Mouse (Mus musculus) liver, embryonic 12.5 days (tissue): ENCODE measurements at regions not wholly inside any gene's neighbourhood (a gene's known extent, or its start where the extent isn't known, plus 50 kb on each side); places are given as distances from the start of the nearest gene placed in this dataset.

Experiments
- ATAC-seq: fragments of 200-750 bp; cut with Nextera tagmentation; 2 replicates; pipeline ENCODE4 v1.8.0; 2017; ENCODE audit warnings: moderate number of reproducible peaks, mild to moderate bottlenecking, moderate library complexity
- H3K27ac ChIP-seq: fragments of 300-500 bp; sonication (generic); 2 replicates; pipeline ENCODE4 v1.5.1; 2016; ENCODE audit warnings: mild to moderate bottlenecking
- H3K27me3 ChIP-seq: fragments of 300-500 bp; sonication (generic); replicated peaks from 2 replicates; pipeline ENCODE4 v1.6.1; 2016; ENCODE audit warnings: mild to moderate bottlenecking, moderate library complexity
- H3K36me3 ChIP-seq: fragments of 300-500 bp; sonication (generic); 2 replicates; pipeline ENCODE4 v1.6.1; 2016; ENCODE audit warnings: mild to moderate bottlenecking, moderate library complexity
- H3K4me1 ChIP-seq: fragments of 300-500 bp; sonication (generic); 2 replicates; pipeline ENCODE4 v1.6.1; 2016
- H3K4me2 ChIP-seq: fragments of 300-500 bp; sonication (generic); 2 replicates; pipeline ENCODE4 v1.6.1; 2016; ENCODE audit warnings: mild to moderate bottlenecking, moderate library complexity
- H3K4me3 ChIP-seq: fragments of 300-500 bp; sonication (generic); 2 replicates; pipeline ENCODE4 v1.5.1; 2016; ENCODE audit warnings: mild to moderate bottlenecking, moderate library complexity
- H3K9ac ChIP-seq: fragments of 300-500 bp; sonication (generic); 2 replicates; pipeline ENCODE4 v1.6.1; 2016; ENCODE audit warnings: mild to moderate bottlenecking, moderate library complexity
- H3K9me3 ChIP-seq: fragments of 300-500 bp; sonication (generic); replicated peaks from 2 replicates; pipeline ENCODE4 v1.6.1; 2016; ENCODE audit warnings: mild to moderate bottlenecking, moderate library complexity
- WGBS: fragments of 180-500 bp; shearing (Covaris S2); methylation state at CpG from one replicate; pipeline ENCODE4 v1.1.7; 2016; ENCODE audit not compliant: insufficient replicate concordance; 5-methylcytosine and 5-hydroxymethylcytosine counted together

DNA sequence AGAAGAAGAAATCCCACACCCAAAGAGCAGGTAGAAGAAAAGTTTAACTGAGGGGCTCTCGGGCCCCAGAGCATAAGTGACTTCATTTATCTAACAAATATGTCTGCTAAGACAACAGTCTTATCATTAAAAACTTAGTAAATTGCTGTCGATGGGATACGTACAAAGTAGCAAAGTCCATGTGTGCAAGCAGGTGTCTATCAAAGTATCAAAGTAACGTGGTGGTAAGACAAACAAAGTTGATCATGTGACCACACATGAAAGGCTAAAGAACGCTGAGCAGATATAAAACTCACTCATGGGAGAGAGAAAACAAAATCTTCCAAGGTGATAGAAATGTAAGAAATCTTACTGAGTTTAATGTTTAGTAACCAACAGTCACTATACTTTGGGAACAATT lies 191.3 kb downstream of the Ifng start:
- ATAC-seq, result no peak
- Histone ChIP-seq H3K9me3 (no peaks in the 10 kb centered on the region), H3K4me3 (no peak overlapping the region), H3K27me3 (no peaks in the 10 kb centered on the region), H3K27ac (no peak overlapping the region), H3K4me2 (no peak overlapping the region), H3K36me3 (no peaks in the 10 kb centered on the region), H3K9ac (no peak overlapping the region), H3K4me1 (peaks cover 23% of the 10 kb centered on the region)
- 44% methylated on average over 5 of the region's 5 CpGs for WGBS

DNA sequence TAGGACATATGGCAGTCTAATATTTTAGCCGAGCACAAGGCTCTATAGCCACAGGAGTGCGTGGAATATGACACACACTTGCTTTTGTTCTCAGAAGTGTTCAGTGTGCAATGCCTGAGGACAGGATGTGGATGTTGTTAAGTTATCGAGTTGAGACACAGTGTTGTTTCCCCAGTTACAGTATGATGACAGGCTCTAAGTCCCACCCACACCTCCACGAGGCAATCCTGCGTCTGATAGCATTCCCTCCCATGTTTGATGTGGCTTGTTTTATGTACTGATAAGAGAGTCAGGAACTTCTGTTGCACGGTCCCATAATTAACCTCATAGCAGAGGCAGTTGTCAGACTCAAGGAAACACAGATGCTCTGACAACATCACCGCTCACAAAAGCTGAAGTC lies 192.6 kb downstream of the Ifng start:
- 15% methylated on average over 7 of the region's 7 CpGs for WGBS
- Histone ChIP-seq H3K9ac (no peak overlapping the region), H3K27ac (peak overlapping the region; percentile 70; the same call in 1 of the 2 replicates), H3K4me1 (peaks cover 23% of the 10 kb centered on the region), H3K9me3 (no peaks in the 10 kb centered on the region), H3K27me3 (no peaks in the 10 kb centered on the region), H3K36me3 (no peaks in the 10 kb centered on the region), H3K4me3 (no peak overlapping the region), H3K4me2 (peak overlapping the region; percentile 38)
- peak; percentile 95 for ATAC-seq

DNA sequence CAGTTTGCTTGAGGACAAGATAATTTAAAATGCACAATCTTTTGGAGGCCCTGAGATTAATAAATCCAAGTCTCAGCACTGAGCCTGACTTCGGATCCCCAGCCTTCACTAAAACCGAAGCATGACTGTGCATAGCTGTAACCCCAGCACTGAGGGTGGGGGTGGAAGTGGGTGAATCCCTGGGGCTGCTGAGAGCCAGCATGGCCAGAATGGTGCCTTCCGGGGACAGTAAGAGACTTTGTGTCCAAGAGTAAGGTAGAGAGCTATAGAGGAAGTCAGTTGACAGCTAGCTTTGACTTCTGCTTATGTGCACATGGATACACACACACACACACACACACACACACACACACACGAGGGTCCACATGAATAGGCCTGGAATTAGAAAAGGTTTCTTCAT lies 198.3 kb downstream of the Ifng start:
- peaks cover 22% of the 10 kb centered on the region for H3K4me1 ChIP-seq
- H3K4me2 ChIP-seq, result no peak overlapping the region
- H3K27me3 ChIP-seq, result no peaks in the 10 kb centered on the region
- ATAC-seq, result no peak
- 50% methylated on average over 4 of the region's 4 CpGs for WGBS
- no peak overlapping the region for H3K4me3 ChIP-seq
- no peaks in the 10 kb centered on the region for H3K9me3 ChIP-seq
- no peak overlapping the region for H3K27ac ChIP-seq
- H3K36me3 ChIP-seq, result no peaks in the 10 kb centered on the region
- no peak overlapping the region for H3K9ac ChIP-seq

DNA sequence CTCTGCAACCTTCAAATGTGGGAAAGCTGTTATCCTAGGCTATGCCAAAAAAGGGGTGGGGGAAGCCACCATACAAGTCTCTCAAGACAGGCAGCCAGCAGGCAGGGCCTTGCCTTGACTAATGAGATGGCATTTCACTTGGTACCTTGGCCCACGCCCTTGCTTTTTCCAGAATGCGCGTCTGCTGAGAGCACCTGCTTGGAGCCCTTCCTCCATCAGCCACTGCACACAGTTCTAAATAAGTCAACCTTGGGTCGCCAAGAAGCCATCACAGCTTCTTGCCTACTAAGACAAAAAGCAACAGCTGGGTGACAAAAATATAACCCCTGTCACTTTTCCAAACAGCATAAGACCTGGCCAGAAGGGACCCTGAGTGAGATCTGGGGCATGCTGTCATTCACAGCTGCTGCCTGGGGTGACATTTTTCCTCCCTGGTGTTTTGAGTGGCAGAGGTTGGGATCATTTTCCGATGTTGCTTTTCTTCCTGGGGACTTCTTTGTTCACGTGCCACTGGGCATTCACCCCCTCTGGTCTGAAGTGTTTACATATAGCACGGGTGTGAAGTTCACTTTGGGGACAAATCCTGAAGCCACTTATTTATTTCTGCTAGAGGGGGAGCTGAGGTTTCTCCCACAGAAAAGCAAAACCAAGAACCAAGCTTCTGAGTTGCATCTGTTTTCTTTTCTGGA lies 199.4 kb downstream of the Ifng start:
- ATAC-seq, result no peak
- WGBS, result 69% methylated on average over 7 of the region's 7 CpGs
- Histone ChIP-seq H3K4me2 (no peak overlapping the region), H3K9ac (no peak overlapping the region), H3K4me1 (peaks cover 17% of the 10 kb centered on the region), H3K27me3 (no peaks in the 10 kb centered on the region), H3K36me3 (no peaks in the 10 kb centered on the region), H3K4me3 (no peak overlapping the region), H3K9me3 (no peaks in the 10 kb centered on the region), H3K27ac (no peak overlapping the region)

DNA sequence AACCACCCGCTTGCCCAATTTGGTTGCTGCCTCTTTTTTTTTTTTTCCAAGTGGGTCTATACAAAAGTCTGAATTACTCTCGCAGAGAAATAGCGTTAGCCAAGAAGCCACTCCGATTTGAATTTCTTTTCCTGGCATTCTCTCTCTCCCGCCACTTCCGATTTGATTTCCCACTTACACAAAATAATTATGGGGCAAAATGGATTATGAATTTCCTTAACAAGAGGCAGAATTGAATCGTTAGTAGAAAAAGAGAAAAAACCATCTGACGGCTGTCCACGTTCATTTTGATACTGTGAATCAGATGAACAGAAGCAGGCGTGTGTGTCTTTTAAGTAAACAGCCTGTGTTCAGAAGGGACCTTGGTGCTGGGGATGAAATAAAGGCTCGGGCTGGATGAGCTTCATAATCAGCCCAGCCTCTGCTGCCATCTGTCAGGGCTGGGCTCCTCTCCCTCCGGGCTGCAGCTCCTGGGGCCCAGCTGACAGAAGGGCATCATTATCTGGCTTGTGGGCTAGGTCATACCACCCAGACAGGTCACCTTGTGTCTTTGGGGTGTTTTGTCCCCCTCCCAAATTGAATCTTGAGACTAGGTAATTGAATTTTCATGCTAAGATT lies 200.1 kb downstream of the Ifng start:
- WGBS, result 66% methylated on average over 12 of the region's 12 CpGs
- peak; percentile 88 for ATAC-seq

DNA sequence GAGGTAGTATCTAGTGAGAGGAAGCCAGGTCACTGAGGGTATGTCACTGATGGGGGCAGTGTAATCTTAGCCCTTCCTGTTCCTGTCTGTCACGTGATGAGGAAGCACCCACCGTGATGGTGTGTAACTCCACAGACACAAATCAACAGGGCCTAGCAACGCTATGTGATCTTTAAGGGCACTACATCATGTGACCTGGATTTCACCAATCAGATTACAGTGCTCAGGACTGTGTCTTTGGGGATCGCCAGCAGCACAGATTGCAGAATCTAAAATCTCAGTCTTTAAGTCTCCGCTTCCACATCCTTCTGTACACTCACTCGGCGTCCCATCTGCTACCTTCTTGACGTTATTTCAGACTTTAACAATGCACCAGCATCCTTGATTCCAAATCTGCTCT lies 202.8 kb downstream of the Ifng start:
- H3K4me2 ChIP-seq, result no peak overlapping the region
- H3K4me3 ChIP-seq, result no peak overlapping the region
- peaks cover 17% of the 10 kb centered on the region for H3K4me1 ChIP-seq
- WGBS, result 50% methylated on average over 8 of the region's 8 CpGs
- H3K9ac ChIP-seq, result no peak overlapping the region
- no peaks in the 10 kb centered on the region for H3K36me3 ChIP-seq
- H3K9me3 ChIP-seq, result no peaks in the 10 kb centered on the region
- no peaks in the 10 kb centered on the region for H3K27me3 ChIP-seq
- no peak overlapping the region for H3K27ac ChIP-seq
- no peak for ATAC-seq

More for the DNA sequence above, 200.1 kb downstream of the Ifng start:
- no peak overlapping the region for H3K4me3 ChIP-seq
- no peaks in the 10 kb centered on the region for H3K36me3 ChIP-seq
- H3K9me3 ChIP-seq, result no peaks in the 10 kb centered on the region
- no peak overlapping the region for H3K4me2 ChIP-seq
- H3K27ac ChIP-seq, result no peak overlapping the region
- peaks cover 17% of the 10 kb centered on the region for H3K4me1 ChIP-seq
- H3K9ac ChIP-seq, result no peak overlapping the region
- H3K27me3 ChIP-seq, result no peaks in the 10 kb centered on the region

DNA sequence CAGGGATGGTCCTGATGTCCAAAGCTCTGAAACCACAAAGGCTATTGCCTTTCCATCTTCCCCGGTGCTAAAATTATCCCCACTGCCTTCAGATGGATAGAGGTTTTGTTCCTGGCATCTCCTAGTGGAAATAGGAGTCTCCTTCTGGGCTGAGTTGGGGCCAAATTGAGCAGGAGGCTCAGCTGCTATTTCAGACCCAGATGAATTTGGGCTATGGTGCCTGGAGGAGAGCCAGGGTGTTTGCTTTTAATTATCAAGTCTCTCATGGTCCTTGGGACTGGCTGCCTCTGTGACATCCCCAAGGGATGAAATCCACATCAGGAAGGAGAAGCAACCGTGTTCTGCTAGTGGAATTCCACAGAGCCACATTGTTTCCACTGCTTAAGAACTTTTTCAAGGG lies 207.3 kb downstream of the Ifng start:
- Histone ChIP-seq H3K9ac (no peak overlapping the region), H3K4me2 (no peak overlapping the region), H3K27me3 (no peaks in the 10 kb centered on the region), H3K4me1 (no peaks in the 10 kb centered on the region), H3K9me3 (no peaks in the 10 kb centered on the region), H3K36me3 (no peaks in the 10 kb centered on the region), H3K27ac (no peak overlapping the region), H3K4me3 (no peak overlapping the region)
- 57% methylated on average over 2 of the region's 2 CpGs for WGBS
- no peak for ATAC-seq

DNA sequence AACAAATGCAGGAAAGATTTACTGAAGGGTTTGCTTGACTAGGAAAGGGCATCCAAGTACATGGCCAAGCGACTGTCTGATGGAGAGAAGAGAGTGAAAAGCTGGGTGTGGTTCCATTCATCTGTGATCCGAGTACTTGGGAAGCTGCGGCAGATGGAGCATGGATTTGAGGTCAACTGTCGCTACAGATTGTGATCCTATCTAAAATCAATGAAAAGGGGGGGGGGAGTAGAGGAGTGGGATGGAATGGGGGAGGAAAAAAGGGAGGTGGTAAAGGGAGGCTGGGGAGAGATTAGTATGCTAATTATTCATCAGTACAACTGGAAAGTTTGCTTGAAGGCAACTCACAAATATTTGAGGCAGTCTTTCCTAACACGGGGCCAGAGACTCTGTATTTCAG lies 213.4 kb downstream of the Dyrk2 start:
- no peak overlapping the region for H3K4me3 ChIP-seq
- no peak overlapping the region for H3K4me2 ChIP-seq
- ATAC-seq, result no peak
- H3K27ac ChIP-seq, result no peak overlapping the region
- H3K9me3 ChIP-seq, result no peaks in the 10 kb centered on the region
- H3K4me1 ChIP-seq, result no peaks in the 10 kb centered on the region
- no peak overlapping the region for H3K9ac ChIP-seq
- H3K27me3 ChIP-seq, result no peaks in the 10 kb centered on the region
- 69% methylated on average over 5 of the region's 5 CpGs for WGBS
- H3K36me3 ChIP-seq, result no peaks in the 10 kb centered on the region

DNA sequence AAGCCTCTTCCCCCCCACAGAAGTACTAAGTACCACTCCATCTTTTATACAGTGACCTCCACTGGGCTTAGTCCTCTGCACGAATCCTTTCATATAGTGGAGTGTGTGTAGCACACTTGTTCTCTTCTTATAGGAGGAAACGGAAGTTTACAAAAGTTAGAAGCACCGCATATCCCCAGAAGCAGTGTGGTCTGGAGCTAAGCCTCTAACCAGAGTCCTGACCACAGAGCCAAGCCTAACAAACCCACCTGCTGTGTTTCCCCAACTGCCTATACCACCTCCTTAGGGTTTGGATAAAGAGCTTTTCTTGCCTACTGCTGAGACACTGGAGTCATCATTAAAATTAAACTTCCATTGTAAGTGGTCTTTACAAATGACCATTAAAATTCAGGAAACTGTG lies 204.0 kb downstream of the Dyrk2 start:
- ATAC-seq, result no peak
- WGBS, result 39% methylated on average over 3 of the region's 3 CpGs
- Histone ChIP-seq H3K9me3 (no peaks in the 10 kb centered on the region), H3K27me3 (no peaks in the 10 kb centered on the region), H3K4me2 (no peak overlapping the region), H3K36me3 (no peaks in the 10 kb centered on the region), H3K4me3 (no peak overlapping the region), H3K4me1 (no peaks in the 10 kb centered on the region), H3K27ac (no peak overlapping the region), H3K9ac (no peak overlapping the region)

DNA sequence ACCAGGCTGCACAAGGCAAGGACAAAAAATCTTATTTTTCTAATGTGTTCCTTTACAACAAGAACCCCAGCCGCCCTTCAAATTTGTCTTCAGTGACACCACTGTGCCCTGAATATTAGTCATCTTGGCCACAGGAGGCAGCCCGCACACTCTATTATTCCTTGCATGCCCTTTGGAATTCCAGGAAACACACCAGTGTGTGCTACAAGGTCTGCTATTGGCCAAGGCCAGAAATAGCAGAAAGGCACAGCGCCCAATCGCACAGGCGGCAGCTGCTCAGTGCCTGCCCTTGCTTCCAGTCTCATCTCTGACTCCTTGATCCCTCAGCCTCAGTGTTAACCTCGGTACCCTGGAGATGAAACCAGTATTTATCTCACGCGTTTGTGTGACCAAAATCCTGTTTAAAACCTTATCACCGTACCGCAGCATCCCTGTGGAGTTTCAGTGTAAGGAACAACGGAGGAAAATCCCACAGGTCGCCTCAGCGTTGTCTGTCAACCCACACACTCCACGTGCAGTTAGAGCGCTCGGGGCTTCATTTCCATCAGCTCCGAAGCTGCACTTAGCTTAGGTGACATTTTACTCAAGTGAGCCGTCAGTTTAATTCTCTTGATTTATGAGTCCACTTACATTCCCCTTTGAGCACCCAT lies 194.1 kb downstream of the Dyrk2 start:
- Histone ChIP-seq H3K4me3 (no peak overlapping the region), H3K9me3 (no peaks in the 10 kb centered on the region), H3K4me1 (no peaks in the 10 kb centered on the region), H3K27ac (no peak overlapping the region), H3K4me2 (no peak overlapping the region), H3K9ac (no peak overlapping the region), H3K36me3 (no peaks in the 10 kb centered on the region), H3K27me3 (no peaks in the 10 kb centered on the region)
- no peak for ATAC-seq
- 47% methylated on average over 18 of the region's 18 CpGs for WGBS

DNA sequence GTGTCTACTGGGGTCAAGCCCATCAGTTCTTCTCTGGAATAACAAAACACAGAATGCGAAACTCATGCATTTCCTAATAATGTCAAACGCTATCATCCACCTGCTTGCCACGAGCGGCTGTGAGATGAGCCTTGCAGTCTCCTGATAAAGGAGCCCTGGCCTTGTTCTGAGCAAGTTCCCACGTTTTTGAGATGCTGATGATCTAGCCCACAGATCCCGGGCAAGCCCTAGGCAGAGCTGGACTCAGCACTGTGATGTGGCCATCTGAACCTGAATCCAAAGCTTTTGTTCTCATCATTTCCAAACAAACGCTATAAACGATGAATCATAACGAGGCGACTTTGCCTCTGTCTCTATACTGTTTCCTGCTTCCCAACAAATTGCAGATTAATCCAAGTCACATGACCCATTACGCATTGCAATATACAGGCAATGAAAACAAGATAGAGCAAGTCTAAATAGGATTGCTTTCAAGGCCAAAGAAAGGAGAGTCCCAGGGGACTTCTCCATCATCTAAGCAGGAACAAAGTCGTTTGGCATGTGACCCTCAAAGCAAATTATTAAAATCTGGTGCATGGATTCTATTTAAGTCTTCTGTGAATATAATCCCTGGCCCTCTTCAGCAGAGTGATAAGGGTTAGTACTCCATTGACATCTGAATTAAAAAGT lies 191.1 kb downstream of the Dyrk2 start:
- WGBS, result 60% methylated on average over 12 of the region's 12 CpGs
- no peak for ATAC-seq
- no peaks in the 10 kb centered on the region for H3K27me3 ChIP-seq
- H3K4me2 ChIP-seq, result no peak overlapping the region
- no peak overlapping the region for H3K27ac ChIP-seq
- H3K4me3 ChIP-seq, result no peak overlapping the region
- H3K36me3 ChIP-seq, result no peaks in the 10 kb centered on the region
- H3K9me3 ChIP-seq, result no peaks in the 10 kb centered on the region
- no peak overlapping the region for H3K9ac ChIP-seq
- H3K4me1 ChIP-seq, result no peaks in the 10 kb centered on the region

DNA sequence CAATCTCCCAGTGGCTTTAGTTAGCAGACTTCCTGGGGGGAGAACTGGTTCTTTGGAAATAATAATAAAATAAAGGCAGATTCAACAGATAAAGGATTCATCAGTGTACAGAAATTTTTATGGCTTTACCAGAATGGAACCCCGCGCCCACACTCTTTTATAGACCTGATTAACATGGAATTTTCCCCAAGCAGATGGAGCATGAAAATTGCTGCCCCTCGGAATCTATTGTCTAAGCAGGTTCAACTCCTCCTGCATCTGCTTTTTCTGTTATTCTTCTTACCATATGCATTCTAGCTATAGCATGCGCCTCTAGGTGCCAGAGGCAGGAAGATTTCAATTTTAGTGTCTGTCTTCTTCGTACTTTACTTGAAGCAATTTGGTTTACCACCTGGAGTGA lies 190.5 kb downstream of the Dyrk2 start:
- H3K27ac ChIP-seq, result no peak overlapping the region
- 75% methylated on average over 5 of the region's 5 CpGs for WGBS
- H3K4me3 ChIP-seq, result no peak overlapping the region
- no peak overlapping the region for H3K4me2 ChIP-seq
- H3K27me3 ChIP-seq, result no peaks in the 10 kb centered on the region
- H3K4me1 ChIP-seq, result no peaks in the 10 kb centered on the region
- H3K9me3 ChIP-seq, result no peaks in the 10 kb centered on the region
- H3K9ac ChIP-seq, result no peak overlapping the region
- no peaks in the 10 kb centered on the region for H3K36me3 ChIP-seq
- no peak for ATAC-seq
